Comparison of ENCODE assay signal across 15 mouse cellular contexts in genomic region chr6:29620176-29620575, GRCm38 (mm10). TPM values are rescaled to one million over a fixed set of nuclear protein-coding genes. Genes with fewer than 3 reads are reported as not detected.
DNase-seq lines count a peak whose midpoint lies in the region; ATAC-seq lines count a peak whose summit lies in the region.
"Had no signal": no experiment of that assay in that cellular context is flagged by ENCODE, and none has a peak within 500 bp of the region (broad histone marks: within the 10 kb centered on the region; RNA-seq: fewer than 3 reads in every experiment).

No protein-coding gene starts in this region.

- H3K9ac ChIP-seq in intestine, embryonic 16.5 days (ENCODE audit: low read depth, low read length): no peak overlapping the region
- H3K9ac ChIP-seq: midbrain, embryonic 13.5 days had no signal

- peak; percentile 68 for DNase-seq in heart, adult 11 months
- DNase-seq in heart, postnatal 4 days: no peak
- DNase-seq in NIH3T3 (ENCODE audit: low read depth): peak; percentile 82
- peak; percentile 24 to 58 for DNase-seq in kidney, postnatal 25 days
- peak; percentile 9 for DNase-seq in lung, postnatal 14 days
- no peak for DNase-seq in adrenal gland, postnatal 36 days
- DNase-seq in cerebellum, adult 18-20 months: no peak
- DNase-seq: adrenal gland, postnatal 25 days; cerebellum, postnatal 10 days; gastrocnemius, postnatal 25 days; heart, postnatal 14 days had no signal

- H3K9me3 ChIP-seq in intestine, embryonic 16.5 days (ENCODE audit: control insufficient read depth, low read length): no peaks in the 10 kb centered on the region
- H3K9me3 ChIP-seq: heart, embryonic 10.5 days; midbrain, embryonic 13.5 days had no signal

- ATAC-seq in intestine, embryonic 16.5 days: no peak
- ATAC-seq: hindbrain, postnatal 0 days; midbrain, embryonic 13.5 days had no signal

- no peaks in the 10 kb centered on the region for H3K4me1 ChIP-seq in intestine, embryonic 16.5 days (ENCODE audit: control insufficient read depth, insufficient read depth, low read length)
- H3K4me1 ChIP-seq: heart, embryonic 10.5 days; midbrain, embryonic 13.5 days had no signal

- no peaks in the 10 kb centered on the region for H3K27me3 ChIP-seq in intestine, embryonic 16.5 days (replicated peaks; ENCODE audit: control insufficient read depth, insufficient read depth, low read length)
- H3K27me3 ChIP-seq: midbrain, embryonic 13.5 days had no signal

- H3K27ac ChIP-seq in intestine, embryonic 16.5 days (ENCODE audit: low read length): no peak overlapping the region
- H3K27ac ChIP-seq: heart, embryonic 10.5 days; hindbrain, postnatal 0 days; midbrain, embryonic 13.5 days had no signal

- WGBS in intestine, embryonic 16.5 days: 54% methylated on average over 3 of the region's 3 CpGs

- no peaks in the 10 kb centered on the region for H3K36me3 ChIP-seq in intestine, embryonic 16.5 days (ENCODE audit: control insufficient read depth, insufficient read depth, low read length)
- H3K36me3 ChIP-seq: heart, embryonic 10.5 days; midbrain, embryonic 13.5 days had no signal

- no peak overlapping the region for H3K4me3 ChIP-seq in intestine, embryonic 16.5 days (ENCODE audit: low read length)
- H3K4me3 ChIP-seq: heart, embryonic 10.5 days; midbrain, embryonic 13.5 days had no signal

- H3K4me2 ChIP-seq in intestine, embryonic 16.5 days (ENCODE audit: low read depth, low read length): no peak overlapping the region
- H3K4me2 ChIP-seq: midbrain, embryonic 13.5 days had no signal

RNA-seq across cellular contexts. Expression of gene Tnpo3, which starts 10.5 kb away (rescaled TPM):
- total RNA-seq in heart, postnatal 4 days (2021): 10 to 100 TPM; 52.2 to 54.6 TPM
- total RNA-seq in adrenal gland, postnatal 36 days (2021): 10 to 100 TPM; 51.6 to 56.5 TPM
- 69.7 and 71.3 TPM in 2 replicates for polyA plus RNA-seq in intestine, embryonic 16.5 days (2015; fragmentation: Nextera tagmentation; extraction: Ambion mirVana)

Comparison
In these comparisons a context has a peak if more than half of its experiments do, and no peak if none do; other contexts are left out.
1. DNase-seq: peak in heart, adult 11 months (single experiment), NIH3T3 (single experiment), kidney, postnatal 25 days (2 of 2) and lung, postnatal 14 days (single experiment); none in heart, postnatal 4 days (single experiment), adrenal gland, postnatal 36 days (0 of 2) and cerebellum, adult 18-20 months (0 of 2).